Mouse (Mus musculus): Measurements from ENCODE around the gene Emp2. TPM values are rescaled to one million over a fixed set of nuclear protein-coding genes. Genes with fewer than 3 reads are reported as not detected.
"Not testable (repeated sequence)": the region's sequence is repeated elsewhere in the genome, so short reads cannot be mapped to it uniquely, and the experiment has no call there.

Emp2 gene
- polyA plus RNA-seq, 1 experiment from 2014 or later = 23.9 TPM

GRCm38 (mm10) chr16:10297696-10298644 is 15.8 kb downstream of the Emp2 start:
- Histone ChIP-seq H3K4me3 (no peak overlapping the region), H3K36me3 (no peaks in the 10 kb centered on the region), H3K4me2 (no peak overlapping the region), H3K27ac (replicated peaks) (no peak overlapping the region), H3K4me1 (peaks cover 25% of the 10 kb centered on the region), H3K27me3 (replicated peaks) (no peaks in the 10 kb centered on the region), H3K9me3 (no peaks in the 10 kb centered on the region), H3K9ac (no peak overlapping the region)
- no peak; the same call in 1 of the 2 replicates for ATAC-seq (ENCODE audit: extremely low read depth, insufficient number of reproducible peaks, low FRiP score, low TSS enrichment)
- 74% methylated on average over 10 of the region's 10 CpGs for WGBS

- no peaks in the 10 kb centered on the region for H3K27me3 ChIP-seq (replicated peaks)
- peaks cover 8% of the 10 kb centered on the region for H3K4me1 ChIP-seq
- no peaks in the 10 kb centered on the region for H3K9me3 ChIP-seq
- no peak for ATAC-seq (ENCODE audit: extremely low read depth, insufficient number of reproducible peaks, low FRiP score, low TSS enrichment)
- no peak overlapping the region for H3K9ac ChIP-seq
- H3K4me3 ChIP-seq = no peak overlapping the region
- no peak overlapping the region for H3K27ac ChIP-seq (replicated peaks)
- 81% methylated on average over 6 of the region's 6 CpGs for WGBS
- H3K36me3 ChIP-seq = peaks cover 52% of the 10 kb centered on the region
- H3K4me2 ChIP-seq = no peak overlapping the region
Measured at GRCm38 (mm10) chr16:10288115-10288514, 25.7 kb downstream of the Emp2 start.

DNA sequence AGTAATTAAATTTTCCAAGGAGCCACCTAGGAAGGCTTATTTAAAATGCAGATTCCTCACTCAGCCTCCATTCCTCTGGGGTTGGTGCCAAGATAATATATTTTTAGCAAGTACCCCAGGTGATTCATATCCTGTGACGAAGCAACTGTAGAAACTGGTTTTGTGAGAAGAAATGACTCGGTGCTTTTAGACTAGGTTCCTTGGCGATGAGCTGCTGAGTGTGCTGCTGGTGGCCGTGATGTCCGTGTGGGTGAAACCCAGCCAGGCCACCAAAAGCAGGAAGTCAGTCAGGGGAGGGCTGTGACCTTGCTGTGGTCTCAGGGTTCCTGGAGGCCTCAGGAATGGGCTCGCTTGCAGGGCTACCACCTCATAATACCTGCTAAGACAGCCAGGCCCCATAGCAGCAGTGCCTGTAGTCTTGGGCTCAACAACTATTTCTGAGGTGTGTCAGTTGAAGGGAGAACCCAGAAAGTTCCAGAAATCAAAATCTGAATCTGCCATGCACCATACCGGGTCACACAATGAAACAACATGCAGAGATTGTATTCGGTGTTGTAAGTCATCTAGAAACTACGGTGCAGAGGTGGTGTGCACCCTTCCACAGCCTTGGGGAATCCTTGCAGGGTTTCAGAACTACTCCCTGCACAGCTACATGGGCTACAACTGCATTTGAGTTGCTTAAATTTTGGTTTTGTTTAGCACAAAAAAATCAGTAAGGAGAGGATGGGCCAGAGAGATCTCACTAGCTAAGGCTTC is 27.1 kb downstream of the Emp2 start:
- no peak for ATAC-seq (ENCODE audit: extremely low read depth, insufficient number of reproducible peaks, low FRiP score, low TSS enrichment)
- 62% methylated on average over 9 of the region's 9 CpGs for WGBS

GRCm38 (mm10) chr16:10281890-10282289 is 31.9 kb downstream of the Emp2 start:
- H3K36me3 ChIP-seq = peaks cover 36% of the 10 kb centered on the region
- no peaks in the 10 kb centered on the region; the same call in 1 of the 2 replicates for H3K9me3 ChIP-seq
- H3K27me3 ChIP-seq (replicated peaks) = peaks cover 7% of the 10 kb centered on the region; the same call in 1 of the 2 replicates
- peaks cover 6% of the 10 kb centered on the region for H3K4me1 ChIP-seq
- no peak overlapping the region for H3K9ac ChIP-seq
- no peak for ATAC-seq (ENCODE audit: extremely low read depth, insufficient number of reproducible peaks, low FRiP score, low TSS enrichment)
- H3K27ac ChIP-seq (replicated peaks) = no peak overlapping the region
- no peak overlapping the region for H3K4me3 ChIP-seq
- WGBS = 73% methylated on average over 3 of the region's 3 CpGs
- no peak overlapping the region for H3K4me2 ChIP-seq

More for the DNA sequence above, 27.1 kb downstream of the Emp2 start:
- Histone ChIP-seq H3K9me3 (no peaks in the 10 kb centered on the region), H3K4me2 (no peak overlapping the region), H3K4me3 (no peak overlapping the region), H3K36me3 (peaks cover 61% of the 10 kb centered on the region), H3K4me1 (peaks cover 8% of the 10 kb centered on the region), H3K9ac (no peak overlapping the region), H3K27ac (replicated peaks) (no peak overlapping the region), H3K27me3 (replicated peaks) (no peaks in the 10 kb centered on the region)

DNA sequence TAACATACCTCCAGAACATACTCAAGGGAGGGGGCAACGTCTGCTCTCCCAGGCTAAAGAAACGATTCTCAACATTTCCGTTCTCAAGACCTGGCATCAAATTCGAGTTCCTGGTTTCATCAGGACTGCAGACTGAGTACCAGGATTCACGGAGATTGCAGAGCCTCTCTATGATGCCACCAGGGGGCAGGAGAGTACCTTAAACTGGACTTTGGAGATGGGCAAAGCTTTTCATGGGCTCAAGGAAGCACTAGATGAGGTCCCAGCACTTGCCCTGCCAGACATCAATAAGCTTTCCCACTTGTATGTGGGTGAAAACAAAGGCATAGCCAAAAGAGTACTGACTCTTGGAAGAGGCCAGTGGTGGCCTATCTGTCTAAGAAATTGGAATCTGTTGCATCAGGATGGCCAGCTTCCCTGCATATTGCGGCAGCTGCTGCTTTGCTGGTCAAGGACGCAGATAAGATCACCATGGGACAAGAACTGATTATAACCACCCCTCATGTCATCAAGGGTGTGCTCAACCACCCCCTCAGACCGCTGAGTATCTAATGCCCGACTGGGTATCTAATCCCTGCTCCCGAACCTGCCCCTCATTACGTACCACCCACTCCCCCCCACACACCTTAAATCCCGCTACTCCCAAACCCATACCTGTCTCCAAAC is 33.3 kb downstream of the Emp2 start:
- 41% methylated on average over 12 of the region's 12 CpGs for WGBS
- Histone ChIP-seq H3K27me3 (replicated peaks) (peaks cover 7% of the 10 kb centered on the region; the same call in 1 of the 2 replicates), H3K9ac (no peak overlapping the region), H3K9me3 (no peaks in the 10 kb centered on the region; the same call in 1 of the 2 replicates), H3K36me3 (peaks cover 29% of the 10 kb centered on the region), H3K4me3 (no peak overlapping the region), H3K4me2 (no peak overlapping the region), H3K27ac (replicated peaks) (no peak overlapping the region), H3K4me1 (no peaks in the 10 kb centered on the region)
- no peak for ATAC-seq (ENCODE audit: extremely low read depth, insufficient number of reproducible peaks, low FRiP score, low TSS enrichment)

GRCm38 (mm10) chr16:10276778-10277177 is 37.0 kb downstream of the Emp2 start:
- WGBS = 80% methylated on average over 5 of the region's 5 CpGs
- not testable (repeated sequence) for ATAC-seq (ENCODE audit: extremely low read depth, insufficient number of reproducible peaks, low FRiP score, low TSS enrichment); H3K4me2 ChIP-seq; H3K27me3 ChIP-seq (replicated peaks); H3K9ac ChIP-seq; H3K4me1 ChIP-seq; H3K27ac ChIP-seq (replicated peaks); H3K36me3 ChIP-seq; H3K4me3 ChIP-seq
- H3K9me3 ChIP-seq = peaks cover 12% of the 10 kb centered on the region; the same call in 1 of the 2 replicates

GRCm38 (mm10) chr16:10274465-10274864 is 39.3 kb downstream of the Emp2 start:
- no peak for ATAC-seq (ENCODE audit: extremely low read depth, insufficient number of reproducible peaks, low FRiP score, low TSS enrichment)
- 56% methylated on average over 4 of the region's 4 CpGs for WGBS
- Histone ChIP-seq H3K27ac (replicated peaks) (no peak overlapping the region), H3K27me3 (replicated peaks) (peaks cover 2% of the 10 kb centered on the region; the same call in 1 of the 2 replicates), H3K9ac (no peak overlapping the region), H3K9me3 (peaks cover 12% of the 10 kb centered on the region; the same call in 1 of the 2 replicates), H3K4me2 (no peak overlapping the region), H3K4me3 (no peak overlapping the region), H3K4me1 (no peaks in the 10 kb centered on the region), H3K36me3 (no peaks in the 10 kb centered on the region)

DNA sequence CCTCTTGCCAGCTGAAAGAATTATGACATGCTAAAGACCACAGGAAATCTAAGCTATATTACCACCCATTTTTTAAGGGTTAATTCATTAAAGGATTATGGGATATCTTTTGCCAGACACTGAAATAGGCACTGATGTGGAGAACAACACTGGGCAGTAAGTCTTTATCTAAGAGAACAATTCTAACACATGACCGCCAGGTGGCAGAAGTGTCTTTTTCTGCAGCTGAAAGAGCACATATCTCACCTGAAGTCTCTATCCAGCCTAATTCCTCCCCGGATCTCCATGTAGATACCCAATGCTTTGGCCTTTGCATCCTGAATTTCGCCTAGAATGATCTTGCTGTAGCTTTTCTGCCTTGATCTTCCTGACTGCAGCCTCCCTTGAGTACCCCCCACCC is 41.5 kb downstream of the Emp2 start:
- H3K9me3 ChIP-seq = peaks cover 12% of the 10 kb centered on the region; the same call in 1 of the 2 replicates
- H3K4me2 ChIP-seq = no peak overlapping the region
- no peak overlapping the region for H3K4me3 ChIP-seq
- H3K9ac ChIP-seq = no peak overlapping the region
- H3K27me3 ChIP-seq (replicated peaks) = no peaks in the 10 kb centered on the region
- no peaks in the 10 kb centered on the region for H3K36me3 ChIP-seq
- 12% methylated on average over 3 of the region's 3 CpGs for WGBS
- H3K4me1 ChIP-seq = no peaks in the 10 kb centered on the region
- H3K27ac ChIP-seq (replicated peaks) = no peak overlapping the region
- ATAC-seq (ENCODE audit: extremely low read depth, insufficient number of reproducible peaks, low FRiP score, low TSS enrichment) = no peak

GRCm38 (mm10) chr16:10253993-10254392 is 59.8 kb downstream of the Emp2 start:
- no peak overlapping the region for H3K27ac ChIP-seq (replicated peaks)
- H3K27me3 ChIP-seq (replicated peaks) = no peaks in the 10 kb centered on the region
- no peak overlapping the region for H3K4me3 ChIP-seq
- no peaks in the 10 kb centered on the region for H3K4me1 ChIP-seq
- no peak for ATAC-seq (ENCODE audit: extremely low read depth, insufficient number of reproducible peaks, low FRiP score, low TSS enrichment)
- no peaks in the 10 kb centered on the region for H3K36me3 ChIP-seq
- WGBS = 36% methylated on average over 1 of the region's 1 CpGs
- no peak overlapping the region for H3K9ac ChIP-seq
- no peak overlapping the region for H3K4me2 ChIP-seq
- H3K9me3 ChIP-seq = no peaks in the 10 kb centered on the region

DNA sequence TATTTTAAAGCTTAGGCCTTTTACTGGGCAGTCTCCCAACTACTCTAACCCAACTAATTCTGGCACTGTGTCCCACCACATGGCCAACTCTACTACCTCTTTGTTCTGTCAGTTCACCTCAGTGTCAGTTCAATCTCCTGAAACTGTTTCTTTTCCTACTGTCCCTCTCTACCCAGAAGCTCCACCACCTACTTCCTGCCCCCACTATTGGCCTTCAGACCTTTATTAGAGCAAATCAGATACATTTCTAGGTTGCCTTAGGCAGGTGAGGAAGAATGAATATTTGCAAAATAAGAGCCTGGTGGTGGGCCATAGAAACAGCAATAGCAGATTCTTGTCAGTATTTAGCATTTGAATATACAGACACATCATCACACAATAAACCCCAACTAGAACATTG is 77.2 kb downstream of the Emp2 start:
- H3K27me3 ChIP-seq (replicated peaks) = no peaks in the 10 kb centered on the region
- ATAC-seq (ENCODE audit: extremely low read depth, insufficient number of reproducible peaks, low FRiP score, low TSS enrichment) = no peak
- H3K4me2 ChIP-seq = no peak overlapping the region
- no peak overlapping the region for H3K9ac ChIP-seq
- H3K27ac ChIP-seq (replicated peaks) = no peak overlapping the region
- no peaks in the 10 kb centered on the region for H3K4me1 ChIP-seq
- no peak overlapping the region for H3K4me3 ChIP-seq
- no peaks in the 10 kb centered on the region for H3K9me3 ChIP-seq
- H3K36me3 ChIP-seq = no peaks in the 10 kb centered on the region
